Mouse (Mus musculus) stomach, postnatal 0 days (tissue): ENCODE data around the gene Mef2c.

Source experiments
- CTCF ChIP-seq: IDR thresholded peaks from 2 replicates; pipeline ENCODE4 v1.5.1; 2016; ENCODE audit warnings: antibody characterized with exemption, low read depth, mild to moderate bottlenecking, moderate library complexity
- EP300 ChIP-seq: optimal IDR thresholded peaks from 2 replicates; pipeline ENCODE3; 2016; ENCODE audit warnings: antibody characterized with exemption

DNA sequence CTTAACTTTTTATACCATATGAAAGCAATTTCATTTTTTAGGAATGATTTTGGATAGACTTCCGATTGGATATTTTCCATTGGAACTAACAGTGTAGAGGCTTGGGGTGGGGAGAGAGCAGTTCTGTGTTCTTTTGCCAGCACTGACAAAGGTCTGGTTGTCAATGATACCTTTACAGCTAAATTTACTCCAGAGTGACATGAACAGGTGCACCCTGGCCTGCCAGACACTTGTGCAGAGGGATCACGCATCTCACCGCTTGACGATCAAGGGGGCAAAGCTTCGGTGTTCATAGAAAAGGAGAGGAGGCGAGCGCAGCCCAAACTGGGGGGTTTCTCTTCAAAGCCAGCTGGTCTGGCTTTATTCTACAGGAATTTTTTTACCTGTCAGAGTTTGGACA is at the start of gene Mef2c:
- TF ChIP-seq CTCF (no peak), EP300 (no peak)
